Mouse (Mus musculus) frontal cortex, postnatal 25 days (tissue): ENCODE measurements around the gene F7.

ENCODE experiments used
- DNase-seq, 2 experiments: peaks; one replicate each; pipeline ENCODE4 v3.0.0; 2022; ENCODE audit warnings: low spot score in 2 of 2

Gene F7

GRCm38 (mm10) chr8:13025487-13026224 lies at the start of gene F7:
F7 (plus strand) TSS chr8:13026034.
- no peak for DNase-seq

- DNase-seq: no peak
Measured at GRCm38 (mm10) chr8:12976290-12976689, 49.5 kb upstream of the F7 start.

GRCm38 (mm10) chr8:12976723-12977122 lies 49.1 kb upstream of the F7 start:
- DNase-seq: no peak

- no peak for DNase-seq
Measured at GRCm38 (mm10) chr8:12977325-12977724, 48.5 kb upstream of the F7 start.

GRCm38 (mm10) chr8:12978308-12978707 lies 47.5 kb upstream of the F7 start:
- DNase-seq: no peak

GRCm38 (mm10) chr8:12978726-12979125 lies 47.1 kb upstream of the F7 start:
- no peak for DNase-seq

- peak; percentile 60 to 74 for DNase-seq
Measured at GRCm38 (mm10) chr8:12983681-12984467, 42.0 kb upstream of the F7 start.

GRCm38 (mm10) chr8:12984601-12985243 lies 41.1 kb upstream of the F7 start:
- DNase-seq: no peak

GRCm38 (mm10) chr8:12985259-12985658 lies 40.6 kb upstream of the F7 start:
- DNase-seq: peak; percentile 43 to 49

- peak; percentile 63 to 68 for DNase-seq
Measured at GRCm38 (mm10) chr8:12987571-12987970, 38.3 kb upstream of the F7 start.

- DNase-seq: no peak
Measured at GRCm38 (mm10) chr8:12988722-12989430, 37.0 kb upstream of the F7 start.

GRCm38 (mm10) chr8:12991411-12991810 lies 34.4 kb upstream of the F7 start:
- DNase-seq: no peak

GRCm38 (mm10) chr8:12994468-12994867 lies 31.4 kb upstream of the F7 start:
- DNase-seq: no peak

GRCm38 (mm10) chr8:12995481-12995880 lies 30.4 kb upstream of the F7 start:
- DNase-seq: no peak

GRCm38 (mm10) chr8:12996831-12997275 lies 29.0 kb upstream of the F7 start:
- no peak for DNase-seq

GRCm38 (mm10) chr8:12998331-12998730 lies 27.5 kb upstream of the F7 start:
- DNase-seq: no peak

- no peak for DNase-seq
Measured at GRCm38 (mm10) chr8:12999793-13000192, 26.0 kb upstream of the F7 start.

- DNase-seq: no peak
Measured at GRCm38 (mm10) chr8:13007458-13007857, 18.4 kb upstream of the F7 start.

- no peak for DNase-seq
Measured at GRCm38 (mm10) chr8:13010313-13010712, 15.5 kb upstream of the F7 start.

- DNase-seq: no peak
Measured at GRCm38 (mm10) chr8:13019560-13019959, 6.3 kb upstream of the F7 start.

GRCm38 (mm10) chr8:13021830-13022229 lies 4.0 kb upstream of the F7 start:
- no peak for DNase-seq

GRCm38 (mm10) chr8:13027615-13028014 lies 1.8 kb downstream of the F7 start:
- DNase-seq: no peak
